Mouse (Mus musculus) embryonic stem cell, embryonic (primary cell): Measurements from ENCODE around the gene Nav2.

Experiments
- CTCF ChIA-PET, 4 experiments: fragments of 300-600 bp in 2 of 4; fragments of 350-600 bp in 2 of 4; sonication (Branson Sonifier 250); formaldehyde crosslinking; loops; one replicate each; lab custom pipeline; 2022; ENCODE audit warnings: inconsistent platforms in 2 of 4; lab: Charles Lee
- POLR2A ChIA-PET, 4 experiments: fragments of 300-600 bp in 2 of 4; fragments of 350-600 bp in 2 of 4; sonication (Branson Sonifier 250); formaldehyde crosslinking; loops; one replicate each; lab custom pipeline; 2022; ENCODE audit warnings: antibody characterized with exemption in 4 of 4, inconsistent platforms in 1 of 4; lab: Charles Lee

The Nav2 gene

GRCm38 (mm10) chr7:48881486-48881885, 27.0 kb upstream of the Nav2 start, which contains the start of gene E2f8:
TSS of gene E2f8 (minus strand) at chr7:48881596.
- POLR2A ChIA-PET: interaction anchor here (0.7 to 2.8 kb wide), 30 partner anchors 10 to 670 kb away, joined by 3 to 12 read pairs (median 4); no protein-coding TSS in a partner anchor
- CTCF ChIA-PET: interaction anchor here (0.5 to 3.2 kb wide), 12 partner anchors 10 to 422 kb away, joined by 3 to 10 read pairs (median 4); no protein-coding TSS in a partner anchor

DNA sequence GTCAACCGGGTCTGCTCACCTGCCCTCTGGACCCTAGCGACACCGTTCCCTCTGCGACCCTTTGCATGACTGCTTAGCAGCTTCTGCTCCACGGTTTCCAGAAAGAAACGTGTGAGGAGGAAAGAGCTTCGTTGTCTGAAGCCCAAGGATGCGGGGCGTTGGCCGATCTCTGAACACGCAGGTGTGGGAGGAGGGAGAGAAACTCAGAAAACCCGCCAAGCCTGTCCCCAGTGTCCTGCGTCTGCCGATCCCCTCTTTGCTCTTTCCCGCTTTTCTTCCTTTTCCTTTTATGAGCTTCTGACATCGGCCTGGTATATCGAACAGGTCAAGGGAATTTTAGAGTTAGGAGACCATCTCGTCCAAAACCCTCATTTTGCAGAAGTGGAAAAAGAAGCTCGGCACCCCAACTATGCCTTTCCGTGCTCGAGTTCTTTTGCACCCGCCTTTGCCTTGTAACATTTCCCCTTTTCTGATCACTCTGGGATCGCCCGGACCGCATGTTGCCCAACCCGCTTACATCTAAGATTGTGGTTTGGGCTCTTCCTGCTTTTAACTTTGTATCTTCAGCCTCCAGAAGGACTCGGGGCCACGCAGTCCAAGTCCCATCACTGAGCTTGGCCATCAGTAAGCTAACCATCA, 26.4 kb upstream of the Nav2 start:
- ChIA-PET POLR2A (interaction anchor here (0.6 to 2.8 kb wide), 24 partner anchors 11 to 669 kb away, joined by 3 to 12 read pairs (median 4); no protein-coding TSS in a partner anchor), CTCF (interaction anchor here (0.5 to 3.2 kb wide), 9 partner anchors 10 to 421 kb away, joined by 4 to 10 read pairs (median 5); no protein-coding TSS in a partner anchor)

DNA sequence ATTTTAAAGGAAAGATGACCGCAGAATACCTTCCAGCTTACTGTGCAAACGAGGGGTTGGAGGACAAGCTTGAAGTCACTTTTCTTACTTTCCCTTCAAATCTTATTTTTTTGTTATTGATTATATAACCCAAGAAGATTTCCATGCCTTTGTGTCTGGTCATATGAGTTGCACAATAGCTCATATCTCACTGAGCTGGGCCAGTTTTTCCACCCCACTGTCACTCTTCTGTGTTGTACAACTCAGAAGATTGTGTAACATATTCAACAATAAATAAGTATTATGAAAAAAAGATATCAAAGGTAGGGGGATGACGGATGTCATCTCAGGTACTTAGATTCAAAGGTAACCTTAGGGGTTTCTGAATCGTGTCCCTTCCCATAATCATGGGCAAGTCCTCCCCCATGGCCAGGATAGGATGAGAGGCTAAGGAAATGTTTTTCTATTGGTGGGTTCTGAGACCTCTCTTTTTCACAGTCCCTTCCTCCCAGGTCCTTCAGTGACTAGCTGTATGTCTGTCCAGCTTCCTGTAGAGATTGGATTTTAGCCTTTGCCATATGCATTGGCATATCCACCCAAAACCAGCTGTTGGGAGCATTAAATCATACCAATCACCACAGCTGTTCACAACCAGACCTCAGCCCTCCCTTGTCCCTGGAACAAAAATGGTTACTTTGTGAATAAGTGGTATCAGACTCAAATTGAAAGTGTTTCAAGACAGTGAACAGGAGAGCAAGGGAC, 24.8 kb upstream of the Nav2 start:
- CTCF ChIA-PET: interaction anchor here in 3 of 4 experiments (0.5 to 3.2 kb wide), 4 partner anchors 11 to 733 kb away, joined by 5 to 13 read pairs (median 8); no protein-coding TSS in a partner anchor
- POLR2A ChIA-PET: no interaction called here

- ChIA-PET CTCF (interaction anchor here in 1 of 4 experiments (0.5 kb wide), 1 partner anchor 732 kb away, joined by 13 read pairs; no protein-coding TSS in a partner anchor), POLR2A (no interaction called here)
These were observed 24.3 kb upstream of the Nav2 start for GRCm38 (mm10) chr7:48884266-48884611.

- ChIA-PET CTCF (no interaction called here), POLR2A (interaction anchor here in 1 of 4 experiments (1.0 kb wide), 1 partner anchor 41 kb away, joined by 4 read pairs; no protein-coding TSS in a partner anchor)
These were observed 20.5 kb upstream of the Nav2 start for GRCm38 (mm10) chr7:48887973-48888372.

GRCm38 (mm10) chr7:48888751-48889150, 19.8 kb upstream of the Nav2 start:
- CTCF ChIA-PET: interaction anchor here in 1 of 4 experiments (0.7 kb wide), 1 partner anchor 383 kb away, joined by 3 read pairs; no protein-coding TSS in a partner anchor
- POLR2A ChIA-PET: interaction anchor here in 1 of 4 experiments (0.6 to 1.0 kb wide), 3 partner anchors 11 to 266 kb away, joined by 3 to 4 read pairs (median 3); no protein-coding TSS in a partner anchor

DNA sequence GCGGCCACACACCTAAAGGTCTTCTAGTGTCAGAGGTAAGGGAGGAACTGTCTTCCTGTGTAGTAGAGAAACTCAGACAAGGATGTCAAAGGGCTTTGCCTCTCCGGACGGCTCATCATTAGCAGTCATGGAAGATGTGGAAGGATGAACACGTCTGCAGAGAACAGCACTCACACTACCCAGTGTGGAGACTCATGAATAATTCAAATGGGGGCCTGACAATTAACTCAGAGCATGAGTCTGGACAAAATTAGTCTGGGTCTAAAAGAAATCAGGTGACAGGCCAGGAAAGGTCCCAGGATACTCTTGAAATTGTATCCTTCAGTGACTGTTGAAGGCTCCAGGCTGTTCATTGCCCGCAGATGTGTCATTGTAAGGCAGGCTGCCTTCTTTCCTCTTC, 17.5 kb upstream of the Nav2 start:
- CTCF ChIA-PET: no interaction called here
- POLR2A ChIA-PET: no interaction called here

- POLR2A ChIA-PET: interaction anchor here in 2 of 4 experiments (0.7 to 3.2 kb wide), 2 partner anchors 11 to 333 kb away, joined by 4 to 12 read pairs; partner anchors contain the start of gene E2f8 (in 1 of the 2)
- CTCF ChIA-PET: interaction anchor here in 3 of 4 experiments (0.8 to 2.6 kb wide), 7 partner anchors 8 to 228 kb away, joined by 3 to 13 read pairs (median 4); no protein-coding TSS in a partner anchor
These were observed 15.4 kb upstream of the Nav2 start for GRCm38 (mm10) chr7:48893093-48893492.

- ChIA-PET POLR2A (interaction anchor here (0.5 to 3.2 kb wide), 5 partner anchors 12 to 33 kb away, joined by 3 to 12 read pairs (median 3); partner anchors contain the start of gene E2f8 (in 2 of the 4)), CTCF (interaction anchor here (0.5 to 2.6 kb wide), 32 partner anchors 11 to 1080 kb away, joined by 3 to 13 read pairs (median 4); partner anchors contain the start of genes E2f8 (in 3 of the 4) and Nell1 (in 1 of the 4))
These were observed 14.4 kb upstream of the Nav2 start for GRCm38 (mm10) chr7:48894152-48894551.

GRCm38 (mm10) chr7:48894763-48895162, 13.8 kb upstream of the Nav2 start:
- ChIA-PET CTCF (interaction anchor here (0.5 to 2.6 kb wide), 28 partner anchors 11 to 1080 kb away, joined by 3 to 13 read pairs (median 4); partner anchors contain the start of genes E2f8 (in 3 of the 4) and Nell1 (in 1 of the 4)), POLR2A (interaction anchor here (0.5 to 3.2 kb wide), 5 partner anchors 12 to 33 kb away, joined by 3 to 12 read pairs (median 3); partner anchors contain the start of gene E2f8 (in 2 of the 4))

- CTCF ChIA-PET: interaction anchor here in 2 of 4 experiments (0.6 to 2.1 kb wide), 6 partner anchors 33 to 721 kb away, joined by 3 to 9 read pairs (median 5); no protein-coding TSS in a partner anchor
- POLR2A ChIA-PET: interaction anchor here in 3 of 4 experiments (0.6 to 3.2 kb wide), 3 partner anchors 13 to 14 kb away, joined by 3 to 12 read pairs (median 6); partner anchors contain the start of gene E2f8 (in 2 of the 3)
These were observed 13.0 kb upstream of the Nav2 start for GRCm38 (mm10) chr7:48895475-48895874.

DNA sequence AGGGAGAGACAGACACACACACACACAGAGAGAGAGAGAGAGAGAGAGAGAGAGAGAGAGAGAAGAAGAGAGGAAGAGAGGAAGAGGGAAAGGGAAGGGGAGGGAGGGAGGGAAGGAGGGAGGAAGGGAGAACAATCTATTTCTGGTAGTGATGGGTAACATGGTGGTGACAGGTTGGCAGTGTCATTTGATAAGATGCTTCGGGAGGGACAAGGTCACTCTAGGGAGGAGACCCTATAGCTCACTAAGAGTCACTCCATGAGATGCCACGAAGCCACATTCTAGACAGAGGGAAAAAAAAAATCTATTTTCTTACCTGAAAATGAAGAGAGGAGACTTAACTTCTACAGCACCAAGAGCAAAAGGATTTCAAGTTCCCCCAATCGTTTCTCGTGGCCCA, 12.5 kb upstream of the Nav2 start:
- CTCF ChIA-PET: interaction anchor here in 2 of 4 experiments (0.8 to 1.9 kb wide), 3 partner anchors 32 to 62 kb away, joined by 3 to 5 read pairs (median 4); no protein-coding TSS in a partner anchor

GRCm38 (mm10) chr7:48897539-48898163, 10.9 kb upstream of the Nav2 start:
- CTCF ChIA-PET: interaction anchor here in 3 of 4 experiments (0.5 to 1.5 kb wide), 3 partner anchors 30 to 206 kb away, joined by 3 to 5 read pairs (median 5); no protein-coding TSS in a partner anchor
- POLR2A ChIA-PET: no interaction called here

More for the DNA sequence above, 12.5 kb upstream of the Nav2 start:
- POLR2A ChIA-PET: interaction anchor here in 1 of 4 experiments (0.6 kb wide), 1 partner anchor 14 kb away, joined by 3 read pairs; no protein-coding TSS in a partner anchor

- ChIA-PET POLR2A (interaction anchor here in 2 of 4 experiments (0.7 to 1.7 kb wide), 3 partner anchors 12 to 112 kb away, joined by 4 to 5 read pairs (median 4); partner anchors contain the start of gene E2f8 (in 1 of the 2)), CTCF (interaction anchor here in 2 of 4 experiments (1.2 to 1.3 kb wide), 2 partner anchors 30 to 595 kb away, joined by 3 to 4 read pairs; no protein-coding TSS in a partner anchor)
These were observed 10.1 kb upstream of the Nav2 start for GRCm38 (mm10) chr7:48898416-48898815.

GRCm38 (mm10) chr7:48900408-48901167, 7.9 kb upstream of the Nav2 start:
- POLR2A ChIA-PET: interaction anchor here in 2 of 4 experiments (0.6 kb wide), 4 partner anchors 12 to 1978 kb away, joined by 3 to 7 read pairs (median 5); no protein-coding TSS in a partner anchor
- CTCF ChIA-PET: interaction anchor here (0.6 to 1.3 kb wide), 6 partner anchors 8 to 882 kb away, joined by 3 to 4 read pairs (median 3); no protein-coding TSS in a partner anchor

GRCm38 (mm10) chr7:48902454-48902853, 6.1 kb upstream of the Nav2 start:
- POLR2A ChIA-PET: interaction anchor here in 1 of 4 experiments (0.8 kb wide), 1 partner anchor 26 kb away, joined by 3 read pairs; no protein-coding TSS in a partner anchor

More at GRCm38 (mm10) chr7:48902454-48902853, 6.1 kb upstream of the Nav2 start:
- CTCF ChIA-PET: no interaction called here
